Mouse (Mus musculus): ENCODE measurements around the gene Fgf11. TPM values are rescaled to one million over a fixed set of nuclear protein-coding genes. Genes with fewer than 3 reads are reported as not detected.

The Fgf11 gene
- total RNA-seq, 2 experiments from 2014 or later = not detected

DNA sequence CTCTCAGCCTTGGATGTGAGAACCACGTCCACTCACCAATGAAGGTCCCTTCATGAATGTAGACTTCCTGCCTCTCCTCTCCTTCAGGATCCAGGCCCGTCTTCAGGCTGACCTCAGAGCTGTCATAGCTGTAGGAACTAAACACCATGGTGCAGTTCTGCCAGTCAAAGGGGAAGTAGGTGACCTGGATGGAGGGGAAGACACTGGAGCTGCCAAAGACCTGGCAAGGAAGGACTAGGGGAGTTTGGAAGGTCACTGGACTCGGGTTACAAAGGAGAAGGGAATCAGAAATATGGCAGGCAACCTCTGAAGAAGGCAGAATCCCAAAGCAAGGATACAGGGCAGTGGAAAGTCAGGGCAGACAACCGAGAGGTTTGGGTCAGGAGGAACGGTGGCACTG lies 8.2 kb downstream of the Fgf11 start:
- no peak for ATAC-seq (replicated peaks; ENCODE audit: low FRiP score, poor library complexity, severe bottlenecking)

GRCm38 (mm10) chr11:69791420-69791819 lies 10.2 kb downstream of the Fgf11 start:
- no peak for ATAC-seq (replicated peaks; ENCODE audit: low FRiP score, poor library complexity, severe bottlenecking)

GRCm38 (mm10) chr11:69789431-69789830 lies 12.2 kb downstream of the Fgf11 start:
- no peak for ATAC-seq (replicated peaks; ENCODE audit: low FRiP score, poor library complexity, severe bottlenecking)

DNA sequence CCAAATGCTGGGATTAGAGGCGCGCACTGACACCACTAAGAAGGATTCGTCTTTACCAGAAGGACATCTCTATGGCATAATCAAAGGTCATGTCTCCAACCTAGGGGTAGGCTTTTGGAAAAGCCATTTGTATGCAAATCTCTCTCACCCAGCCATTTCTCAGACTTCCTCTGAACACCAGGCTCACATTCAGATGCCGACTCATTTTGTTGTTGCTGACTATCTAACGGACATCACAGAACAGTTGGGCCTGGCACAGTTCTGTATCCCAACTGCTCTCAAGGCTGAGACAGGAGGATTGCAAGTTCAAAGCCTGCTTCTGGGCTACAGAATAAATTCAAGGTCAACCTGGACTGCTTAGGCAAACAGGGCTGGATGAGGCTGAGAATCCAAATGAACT lies 14.4 kb downstream of the Fgf11 start:
- no peak for ATAC-seq (replicated peaks; ENCODE audit: low FRiP score, poor library complexity, severe bottlenecking)

DNA sequence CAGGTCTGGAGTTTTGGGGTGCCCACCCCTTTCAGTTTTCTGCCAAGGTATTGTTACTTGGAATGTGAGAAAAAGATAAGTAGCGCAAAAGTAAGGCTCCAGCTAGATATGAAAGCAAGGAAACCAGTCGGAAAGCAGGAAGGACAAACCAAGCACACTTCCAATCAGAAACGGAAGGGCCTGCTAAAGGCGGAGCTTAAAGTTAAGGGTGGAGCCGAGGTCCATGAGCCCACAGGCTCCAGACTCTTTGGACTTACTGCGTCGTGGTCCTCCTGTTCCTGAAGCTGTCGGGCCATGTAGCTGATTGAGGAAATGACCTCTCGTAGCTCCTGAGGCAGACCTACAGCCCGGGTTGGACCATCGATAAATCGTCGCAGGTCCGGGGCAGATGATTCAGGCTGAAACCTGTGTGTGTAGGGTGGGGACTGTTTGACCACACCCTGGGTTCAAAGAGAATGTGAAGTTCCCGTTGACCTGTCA lies 16.8 kb downstream of the Fgf11 start:
- peak; percentile 83 for ATAC-seq (replicated peaks; ENCODE audit: low FRiP score, poor library complexity, severe bottlenecking)

- no peak for ATAC-seq (replicated peaks; ENCODE audit: low FRiP score, poor library complexity, severe bottlenecking)
Observed at GRCm38 (mm10) chr11:69781828-69782227, 19.8 kb downstream of the Fgf11 start.

GRCm38 (mm10) chr11:69778985-69779384 lies 22.7 kb downstream of the Fgf11 start:
- no peak for ATAC-seq (replicated peaks; ENCODE audit: low FRiP score, poor library complexity, severe bottlenecking)

- no peak for ATAC-seq (replicated peaks; ENCODE audit: low FRiP score, poor library complexity, severe bottlenecking)
Observed at GRCm38 (mm10) chr11:69778258-69778982, 23.2 kb downstream of the Fgf11 start.

DNA sequence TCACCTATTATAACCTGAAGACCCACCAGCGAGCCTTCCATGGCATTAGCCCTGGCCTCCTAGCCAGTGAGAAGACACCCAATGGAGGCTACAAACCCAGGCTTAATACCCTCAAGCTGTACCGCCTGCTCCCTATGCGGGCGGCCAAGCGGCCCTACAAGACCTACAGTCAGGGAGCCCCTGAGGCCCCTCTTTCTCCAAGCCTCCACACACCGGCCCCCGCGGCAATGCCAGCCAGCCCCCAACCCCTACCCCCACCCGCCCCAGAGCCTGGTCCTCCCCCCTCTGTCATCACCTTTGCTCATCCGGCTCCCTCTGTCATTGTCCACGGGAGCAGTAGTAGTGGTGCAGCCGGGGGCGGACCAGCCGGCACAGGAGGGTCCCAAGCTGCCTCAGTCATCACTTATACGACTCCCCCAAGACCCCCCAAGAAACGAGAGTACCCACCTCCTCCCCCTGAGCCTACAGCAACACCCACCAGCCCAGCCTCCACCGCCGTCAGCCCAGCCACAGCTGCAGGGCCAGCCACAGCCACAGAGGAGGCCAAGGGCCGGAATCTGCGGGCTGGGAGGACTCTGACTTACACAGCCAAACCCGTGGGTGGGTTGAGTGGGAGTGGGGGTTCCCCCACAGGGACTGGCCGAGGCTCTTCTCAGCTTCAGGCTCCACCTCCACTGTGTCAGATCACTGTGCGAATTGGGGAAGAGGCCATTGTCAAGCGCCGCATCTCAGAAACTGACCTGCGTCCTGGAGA lies 24.0 kb downstream of the Fgf11 start:
- ATAC-seq (replicated peaks; ENCODE audit: low FRiP score, poor library complexity, severe bottlenecking) = no peak

- ATAC-seq (replicated peaks; ENCODE audit: low FRiP score, poor library complexity, severe bottlenecking) = no peak
Observed at GRCm38 (mm10) chr11:69776488-69776887, 25.2 kb downstream of the Fgf11 start.

DNA sequence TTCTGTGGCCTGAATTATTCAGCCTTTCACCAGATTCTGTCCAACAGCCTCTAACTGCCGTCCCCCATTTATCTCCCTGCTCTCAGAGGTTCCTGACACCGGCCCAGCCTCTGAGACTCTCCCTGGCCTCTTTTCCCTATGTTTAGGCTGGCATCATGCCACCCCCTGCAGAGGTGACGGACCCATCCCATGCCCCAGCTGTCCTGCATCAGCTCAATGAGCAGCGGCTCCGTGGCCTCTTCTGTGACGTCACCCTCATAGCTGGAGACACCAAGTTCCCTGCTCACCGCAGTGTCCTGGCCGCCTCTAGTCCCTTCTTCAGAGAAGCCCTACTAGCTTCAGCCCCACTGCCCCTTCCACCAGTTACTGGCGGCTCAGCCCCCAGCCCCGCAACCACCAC lies 25.9 kb downstream of the Fgf11 start:
- ATAC-seq (replicated peaks; ENCODE audit: low FRiP score, poor library complexity, severe bottlenecking) = no peak

DNA sequence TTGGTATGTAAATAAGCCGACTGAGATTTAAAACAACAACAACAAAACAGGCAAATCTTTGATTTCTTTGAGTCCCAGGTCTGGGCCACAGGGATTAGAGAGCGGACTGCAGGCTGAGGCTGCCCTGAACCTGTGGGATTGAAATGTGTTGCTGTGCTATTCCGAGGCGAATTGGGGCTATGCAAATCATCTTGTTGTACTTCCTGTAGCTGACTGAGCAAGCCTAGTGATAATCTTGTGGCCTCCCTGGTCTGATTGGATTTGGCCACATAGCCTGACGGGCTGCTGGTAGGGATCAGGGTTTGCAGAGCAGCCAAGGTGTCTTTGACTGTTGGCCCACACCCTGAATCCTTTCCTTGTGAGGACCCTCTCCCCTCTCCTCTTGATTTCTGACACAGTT lies 26.7 kb downstream of the Fgf11 start:
- ATAC-seq (replicated peaks; ENCODE audit: low FRiP score, poor library complexity, severe bottlenecking) = no peak

GRCm38 (mm10) chr11:69767625-69767909 lies 34.1 kb downstream of the Fgf11 start:
- ATAC-seq (replicated peaks; ENCODE audit: low FRiP score, poor library complexity, severe bottlenecking) = no peak

GRCm38 (mm10) chr11:69766872-69767624 lies 34.6 kb downstream of the Fgf11 start:
- 0 out of 2 replicates have a peak, but pooled peaks have one; percentile 28 for ATAC-seq (replicated peaks; ENCODE audit: low FRiP score, poor library complexity, severe bottlenecking)

DNA sequence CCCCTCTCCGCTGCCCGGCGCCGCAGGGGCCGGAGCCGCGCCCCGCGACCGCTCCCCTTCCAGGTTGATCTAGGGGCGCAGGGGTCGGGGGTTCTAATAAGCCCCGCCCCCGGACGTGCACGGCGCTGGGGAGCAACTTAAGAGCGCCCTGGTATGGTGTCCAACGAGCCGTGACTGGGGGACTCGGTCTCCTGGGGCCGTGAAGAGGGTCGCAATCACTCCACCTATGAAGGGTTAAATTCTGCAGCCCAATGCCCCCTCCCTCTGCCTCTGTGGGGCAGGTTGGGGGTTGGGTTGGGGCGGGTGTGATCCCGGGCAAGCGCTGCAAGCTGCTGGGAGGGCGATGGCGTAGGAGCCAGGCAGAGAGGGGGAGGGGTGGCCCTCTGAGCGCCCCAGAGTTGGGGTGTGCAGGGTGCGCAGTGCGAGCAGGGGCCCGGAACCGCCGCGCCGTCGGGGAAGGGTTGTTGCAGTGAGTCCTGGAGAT lies 35.5 kb downstream of the Fgf11 start:
- ATAC-seq (replicated peaks; ENCODE audit: low FRiP score, poor library complexity, severe bottlenecking) = peak; percentile 26; the same call in 1 of the 2 replicates

GRCm38 (mm10) chr11:69765221-69766125 lies 36.2 kb downstream of the Fgf11 start, which contains the start of gene Zbtb4:
Gene Zbtb4, plus strand, starts transcription at chr11:69765912.
- ATAC-seq (replicated peaks; ENCODE audit: low FRiP score, poor library complexity, severe bottlenecking) = no peak

- no peak for ATAC-seq (replicated peaks; ENCODE audit: low FRiP score, poor library complexity, severe bottlenecking)
Observed at GRCm38 (mm10) chr11:69763551-69763950, 38.1 kb downstream of the Fgf11 start.

DNA sequence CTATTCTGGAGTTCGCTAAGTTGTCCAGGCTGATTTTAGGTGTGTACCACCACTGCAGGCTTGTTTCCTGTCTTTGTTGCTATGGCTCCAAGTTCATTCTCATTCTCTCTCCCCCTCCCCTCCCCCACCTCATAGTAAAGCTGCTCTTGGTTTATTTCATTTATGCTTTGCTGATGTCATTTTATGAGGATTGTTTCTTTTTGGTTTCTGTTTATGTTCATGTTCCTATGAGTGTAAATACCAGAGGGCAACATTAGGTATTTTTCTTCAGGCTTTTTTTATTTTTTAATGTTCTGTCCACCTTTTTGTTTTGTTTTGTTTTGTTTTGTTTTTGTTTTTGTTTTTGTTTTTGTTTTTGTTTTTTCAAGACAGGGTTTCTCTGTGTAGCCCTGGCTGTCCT lies 39.8 kb downstream of the Fgf11 start, which contains the start of gene Slc35g3:
Gene Slc35g3, minus strand, starts transcription at position 101 of the 400 bp plus-strand sequence.
- no peak for ATAC-seq (replicated peaks; ENCODE audit: low FRiP score, poor library complexity, severe bottlenecking)

DNA sequence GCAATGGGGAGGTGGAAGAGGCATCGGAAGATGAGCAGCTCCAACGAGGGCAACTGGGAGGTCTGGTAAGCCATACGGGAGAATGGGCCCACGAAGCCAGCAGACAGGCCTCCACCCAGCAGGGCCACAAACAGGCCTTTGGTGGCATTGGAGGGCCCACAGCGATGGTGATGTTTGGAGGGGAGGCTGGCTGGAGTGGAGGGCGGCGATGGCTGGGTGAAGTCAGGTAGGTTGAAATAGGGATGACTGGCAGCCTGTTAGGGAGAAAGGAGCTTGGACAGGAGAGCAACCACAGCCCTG lies 40.8 kb downstream of the Fgf11 start:
- no peak for ATAC-seq (replicated peaks; ENCODE audit: low FRiP score, poor library complexity, severe bottlenecking)

All from erythroblast, adult 5-6 weeks (primary cell).